Mouse (Mus musculus): ENCODE measurements around the gene Eef1akmt2. TPM values are rescaled to one million over a fixed set of nuclear protein-coding genes. Genes with fewer than 3 reads are reported as not detected.
A peak's percentile ranks its signal among the peaks of the same experiment; 100 is the strongest.

Gene Eef1akmt2
- polyA plus RNA-seq, 1 experiment from 2014 or later: 82.0 TPM

GRCm38 (mm10) chr7:132888518-132889249, 36.2 kb upstream of the Eef1akmt2 start:
- H3K4me3 ChIP-seq: no peak overlapping the region
- 71% methylated on average over 4 of the region's 4 CpGs for WGBS
- peaks cover 21% of the 10 kb centered on the region for H3K36me3 ChIP-seq
- no peak overlapping the region for H3K27ac ChIP-seq (replicated peaks)
- no peak for DNase-seq (ENCODE audit: low spot score)
- no peaks in the 10 kb centered on the region for H3K4me1 ChIP-seq
- no peaks in the 10 kb centered on the region for H3K27me3 ChIP-seq (ENCODE audit: low read depth, poor library complexity, severe bottlenecking)
- no peaks in the 10 kb centered on the region for H3K9me3 ChIP-seq (replicated peaks)

GRCm38 (mm10) chr7:132888052-132888451, 35.6 kb upstream of the Eef1akmt2 start:
- Histone ChIP-seq H3K36me3 (peaks cover 27% of the 10 kb centered on the region), H3K9me3 (replicated peaks) (no peaks in the 10 kb centered on the region), H3K4me3 (no peak overlapping the region), H3K27ac (replicated peaks) (no peak overlapping the region), H3K4me1 (no peaks in the 10 kb centered on the region), H3K27me3 (ENCODE audit: low read depth, poor library complexity, severe bottlenecking) (no peaks in the 10 kb centered on the region)
- 87% methylated on average over 3 of the region's 3 CpGs for WGBS
- no peak for DNase-seq (ENCODE audit: low spot score)

- WGBS: 81% methylated on average over 7 of the region's 7 CpGs
- H3K27ac ChIP-seq (replicated peaks): no peak overlapping the region
- no peak for DNase-seq (ENCODE audit: low spot score)
Observed at GRCm38 (mm10) chr7:132887019-132887804, 34.7 kb upstream of the Eef1akmt2 start.

GRCm38 (mm10) chr7:132884031-132884430, 31.6 kb upstream of the Eef1akmt2 start:
- H3K9me3 ChIP-seq (replicated peaks): no peaks in the 10 kb centered on the region
- H3K36me3 ChIP-seq: peaks cover 66% of the 10 kb centered on the region
- H3K27me3 ChIP-seq (ENCODE audit: low read depth, poor library complexity, severe bottlenecking): no peaks in the 10 kb centered on the region
- DNase-seq (ENCODE audit: low spot score): no peak
- no peak overlapping the region for H3K27ac ChIP-seq (replicated peaks)
- WGBS: 91% methylated on average over 7 of the region's 7 CpGs
- no peaks in the 10 kb centered on the region for H3K4me1 ChIP-seq
- no peak overlapping the region for H3K4me3 ChIP-seq

More at GRCm38 (mm10) chr7:132887019-132887804, 34.7 kb upstream of the Eef1akmt2 start:
- Histone ChIP-seq H3K4me3 (no peak overlapping the region), H3K4me1 (no peaks in the 10 kb centered on the region), H3K9me3 (replicated peaks) (no peaks in the 10 kb centered on the region), H3K36me3 (peaks cover 35% of the 10 kb centered on the region), H3K27me3 (ENCODE audit: low read depth, poor library complexity, severe bottlenecking) (no peaks in the 10 kb centered on the region)

- Histone ChIP-seq H3K27me3 (ENCODE audit: low read depth, poor library complexity, severe bottlenecking) (no peaks in the 10 kb centered on the region), H3K36me3 (peaks cover 83% of the 10 kb centered on the region), H3K27ac (replicated peaks) (no peak overlapping the region), H3K4me3 (no peak overlapping the region), H3K9me3 (replicated peaks) (no peaks in the 10 kb centered on the region), H3K4me1 (no peaks in the 10 kb centered on the region)
- no peak for DNase-seq (ENCODE audit: low spot score)
- WGBS: 71% methylated on average over 2 of the region's 2 CpGs
Observed at GRCm38 (mm10) chr7:132882343-132882742, 29.9 kb upstream of the Eef1akmt2 start.

GRCm38 (mm10) chr7:132880276-132880675, 27.8 kb upstream of the Eef1akmt2 start:
- Histone ChIP-seq H3K27me3 (ENCODE audit: low read depth, poor library complexity, severe bottlenecking) (no peaks in the 10 kb centered on the region), H3K9me3 (replicated peaks) (no peaks in the 10 kb centered on the region), H3K27ac (replicated peaks) (no peak overlapping the region), H3K4me3 (no peak overlapping the region), H3K36me3 (peaks cover 99% of the 10 kb centered on the region), H3K4me1 (no peaks in the 10 kb centered on the region)
- 95% methylated on average over 1 of the region's 1 CpGs for WGBS
- no peak for DNase-seq (ENCODE audit: low spot score)

GRCm38 (mm10) chr7:132875391-132876086, 23.1 kb upstream of the Eef1akmt2 start:
- Histone ChIP-seq H3K9me3 (replicated peaks) (no peaks in the 10 kb centered on the region), H3K4me1 (no peaks in the 10 kb centered on the region), H3K27ac (replicated peaks) (no peak overlapping the region), H3K27me3 (ENCODE audit: low read depth, poor library complexity, severe bottlenecking) (no peaks in the 10 kb centered on the region), H3K4me3 (no peak overlapping the region), H3K36me3 (peaks cover 98% of the 10 kb centered on the region)
- DNase-seq (ENCODE audit: low spot score): no peak
- 92% methylated on average over 2 of the region's 2 CpGs for WGBS

- Histone ChIP-seq H3K27ac (replicated peaks) (no peak overlapping the region), H3K27me3 (ENCODE audit: low read depth, poor library complexity, severe bottlenecking) (no peaks in the 10 kb centered on the region), H3K4me1 (no peaks in the 10 kb centered on the region), H3K36me3 (peaks cover 98% of the 10 kb centered on the region), H3K9me3 (replicated peaks) (no peaks in the 10 kb centered on the region), H3K4me3 (no peak overlapping the region)
- 94% methylated on average over 2 of the region's 2 CpGs for WGBS
- DNase-seq (ENCODE audit: low spot score): no peak
Observed at GRCm38 (mm10) chr7:132873043-132873442, 20.6 kb upstream of the Eef1akmt2 start.

- WGBS: 95% methylated on average over 9 of the region's 9 CpGs
- Histone ChIP-seq H3K27ac (replicated peaks) (no peak overlapping the region), H3K27me3 (ENCODE audit: low read depth, poor library complexity, severe bottlenecking) (no peaks in the 10 kb centered on the region), H3K4me3 (no peak overlapping the region), H3K9me3 (replicated peaks) (no peaks in the 10 kb centered on the region), H3K36me3 (peaks cover 65% of the 10 kb centered on the region), H3K4me1 (no peaks in the 10 kb centered on the region)
- no peak for DNase-seq (ENCODE audit: low spot score)
Observed at GRCm38 (mm10) chr7:132866316-132866715, 13.8 kb upstream of the Eef1akmt2 start.

GRCm38 (mm10) chr7:132859042-132859958, 6.8 kb upstream of the Eef1akmt2 start, which contains the start of gene Abraxas2:
Gene Abraxas2, plus strand, starts transcription at chr7:132859225.
- H3K36me3 ChIP-seq: no peaks in the 10 kb centered on the region; the same call in 1 of the 2 replicates
- no peaks in the 10 kb centered on the region for H3K9me3 ChIP-seq (replicated peaks)
- WGBS: under 1% methylated on average over 53 of the region's 53 CpGs
- peak within 1 kb of the TSS; percentile 91 for H3K4me3 ChIP-seq
- H3K4me1 ChIP-seq: peaks cover 11% of the 10 kb centered on the region
- peak; percentile 88 for DNase-seq (ENCODE audit: low spot score)
- no peaks in the 10 kb centered on the region for H3K27me3 ChIP-seq (ENCODE audit: low read depth, poor library complexity, severe bottlenecking)
- peak within 1 kb of the TSS; percentile 92 for H3K27ac ChIP-seq (replicated peaks)

GRCm38 (mm10) chr7:132858043-132858608, 5.7 kb upstream of the Eef1akmt2 start:
- Histone ChIP-seq H3K27ac (replicated peaks) (no peak overlapping the region), H3K9me3 (replicated peaks) (no peaks in the 10 kb centered on the region), H3K36me3 (no peaks in the 10 kb centered on the region; the same call in 1 of the 2 replicates), H3K4me1 (peaks cover 11% of the 10 kb centered on the region), H3K4me3 (no peak overlapping the region), H3K27me3 (ENCODE audit: low read depth, poor library complexity, severe bottlenecking) (no peaks in the 10 kb centered on the region)
- DNase-seq (ENCODE audit: low spot score): no peak
- WGBS: 75% methylated on average over 5 of the region's 5 CpGs
